Mouse (Mus musculus): ENCODE measurements around the gene Ccdc92b. TPM values are rescaled to one million over a fixed set of nuclear protein-coding genes. Genes with fewer than 3 reads are reported as not detected.

Ccdc92b gene
- polyA plus RNA-seq, 1 experiment from 2014 or later = 4.2 TPM

DNA sequence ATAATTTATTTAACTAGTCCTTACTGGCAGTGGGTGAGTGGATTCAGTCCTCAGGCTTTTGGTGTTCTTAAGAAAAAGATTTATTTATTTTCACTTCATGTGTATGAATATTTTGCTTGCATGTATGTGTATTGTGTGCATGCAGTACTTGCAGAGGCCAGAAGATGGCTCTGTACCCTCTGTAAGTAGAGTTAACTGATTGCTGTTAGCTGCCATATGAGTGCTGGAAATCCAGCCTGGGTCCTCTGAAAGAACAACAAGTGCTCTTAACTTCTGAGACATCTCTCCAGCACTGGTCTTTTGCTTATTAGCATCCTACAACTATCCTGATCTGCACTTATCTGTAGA is 21.4 kb upstream of the Ccdc92b start:
- H3K4me2 ChIP-seq (ENCODE audit: low read length) = no peak overlapping the region
- no peaks in the 10 kb centered on the region for H3K36me3 ChIP-seq (ENCODE audit: control insufficient read depth, insufficient read depth, low read length)
- no peaks in the 10 kb centered on the region for H3K4me1 ChIP-seq (ENCODE audit: control insufficient read depth, insufficient read depth, low read length)
- H3K9ac ChIP-seq (replicated peaks; ENCODE audit: low read length) = no peak overlapping the region
- no peak for ATAC-seq (ENCODE audit: low FRiP score, low TSS enrichment)
- H3K27me3 ChIP-seq (ENCODE audit: control insufficient read depth, insufficient read depth, low read length) = no peaks in the 10 kb centered on the region
- no peak overlapping the region for H3K4me3 ChIP-seq (replicated peaks; ENCODE audit: low read depth, low read length)
- no peaks in the 10 kb centered on the region; the same call in 1 of the 2 replicates for H3K9me3 ChIP-seq (ENCODE audit: control insufficient read depth, low read length)
- no peak overlapping the region for H3K27ac ChIP-seq (replicated peaks; ENCODE audit: low read depth, low read length)
- no peak for DNase-seq

GRCm38 (mm10) chr11:74602286-74602685 is 17.1 kb upstream of the Ccdc92b start:
- no peak overlapping the region for H3K4me3 ChIP-seq (replicated peaks; ENCODE audit: low read depth, low read length)
- no peak for ATAC-seq (ENCODE audit: low FRiP score, low TSS enrichment)
- no peaks in the 10 kb centered on the region for H3K4me1 ChIP-seq (ENCODE audit: control insufficient read depth, insufficient read depth, low read length)
- no peak overlapping the region for H3K4me2 ChIP-seq (ENCODE audit: low read length)
- DNase-seq = no peak
- WGBS = 93% methylated on average over 1 of the region's 1 CpGs
- no peak overlapping the region for H3K9ac ChIP-seq (replicated peaks; ENCODE audit: low read length)
- no peaks in the 10 kb centered on the region for H3K36me3 ChIP-seq (ENCODE audit: control insufficient read depth, insufficient read depth, low read length)
- H3K9me3 ChIP-seq (ENCODE audit: control insufficient read depth, low read length) = no peaks in the 10 kb centered on the region; the same call in 1 of the 2 replicates
- H3K27ac ChIP-seq (replicated peaks; ENCODE audit: low read depth, low read length) = no peak overlapping the region
- H3K27me3 ChIP-seq (ENCODE audit: control insufficient read depth, insufficient read depth, low read length) = no peaks in the 10 kb centered on the region

GRCm38 (mm10) chr11:74610068-74610467 is 9.3 kb upstream of the Ccdc92b start:
- Histone ChIP-seq H3K4me1 (ENCODE audit: control insufficient read depth, insufficient read depth, low read length) (no peaks in the 10 kb centered on the region), H3K27ac (replicated peaks; ENCODE audit: low read depth, low read length) (no peak overlapping the region), H3K4me3 (replicated peaks; ENCODE audit: low read depth, low read length) (peak overlapping the region; percentile 43; the same call in 1 of the 2 replicates), H3K9me3 (ENCODE audit: control insufficient read depth, low read length) (no peaks in the 10 kb centered on the region), H3K4me2 (ENCODE audit: low read length) (peak overlapping the region; percentile 85), H3K9ac (replicated peaks; ENCODE audit: low read length) (no peak overlapping the region), H3K27me3 (ENCODE audit: control insufficient read depth, insufficient read depth, low read length) (peaks cover 27% of the 10 kb centered on the region), H3K36me3 (ENCODE audit: control insufficient read depth, insufficient read depth, low read length) (no peaks in the 10 kb centered on the region)
- DNase-seq (no peak), ATAC-seq (ENCODE audit: low FRiP score, low TSS enrichment) (no peak)
- WGBS = 33% methylated on average over 5 of the region's 5 CpGs

DNA sequence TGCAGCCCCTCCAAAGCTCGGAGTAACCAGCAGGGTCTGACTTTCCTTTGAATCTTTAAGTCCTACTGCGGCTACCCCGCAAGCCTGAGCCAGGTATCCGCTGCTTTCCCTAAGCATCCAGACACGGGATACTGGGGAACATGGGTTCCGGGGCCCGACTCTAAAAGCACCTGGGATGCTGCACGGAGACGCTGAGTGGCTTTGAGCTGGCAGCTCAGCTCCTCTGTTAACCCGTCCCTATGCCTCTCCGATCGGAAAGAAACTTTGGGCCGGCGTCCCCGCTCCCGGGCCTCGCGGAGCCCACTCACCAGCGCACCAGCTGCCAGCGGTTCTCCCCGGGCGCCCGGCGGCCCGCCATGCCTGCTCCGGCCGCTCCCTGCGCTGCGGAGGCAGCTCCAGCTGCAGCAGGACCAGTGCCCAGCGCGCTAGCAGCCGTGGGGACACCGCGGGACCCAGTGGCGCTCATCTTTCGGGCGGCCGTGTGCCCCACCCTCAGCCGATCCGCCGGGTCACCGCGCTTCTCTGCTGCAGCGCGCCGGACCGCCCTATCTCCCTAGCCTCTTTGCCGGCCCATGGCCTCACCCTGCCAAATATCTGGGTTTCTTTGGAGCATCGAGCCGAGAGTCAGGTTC is 8.7 kb upstream of the Ccdc92b start, which contains the start of gene Rap1gap2:
Gene Rap1gap2 (minus strand): TSS at position 371 of the 632 bp plus-strand sequence.
- Histone ChIP-seq H3K27me3 (ENCODE audit: control insufficient read depth, insufficient read depth, low read length) (peaks cover 27% of the 10 kb centered on the region), H3K9me3 (ENCODE audit: control insufficient read depth, low read length) (no peaks in the 10 kb centered on the region), H3K4me2 (ENCODE audit: low read length) (peak within 1 kb of the TSS; percentile 85), H3K9ac (replicated peaks; ENCODE audit: low read length) (peak within 1 kb of the TSS; percentile 51), H3K27ac (replicated peaks; ENCODE audit: low read depth, low read length) (no peak within 1 kb of the TSS), H3K4me1 (ENCODE audit: control insufficient read depth, insufficient read depth, low read length) (no peaks in the 10 kb centered on the region), H3K4me3 (replicated peaks; ENCODE audit: low read depth, low read length) (peak within 1 kb of the TSS; percentile 43), H3K36me3 (ENCODE audit: control insufficient read depth, insufficient read depth, low read length) (no peaks in the 10 kb centered on the region)
- ATAC-seq (ENCODE audit: low FRiP score, low TSS enrichment) = no peak
- WGBS = 1% methylated on average over 50 of the region's 50 CpGs
- peak; percentile 69 for DNase-seq

DNA sequence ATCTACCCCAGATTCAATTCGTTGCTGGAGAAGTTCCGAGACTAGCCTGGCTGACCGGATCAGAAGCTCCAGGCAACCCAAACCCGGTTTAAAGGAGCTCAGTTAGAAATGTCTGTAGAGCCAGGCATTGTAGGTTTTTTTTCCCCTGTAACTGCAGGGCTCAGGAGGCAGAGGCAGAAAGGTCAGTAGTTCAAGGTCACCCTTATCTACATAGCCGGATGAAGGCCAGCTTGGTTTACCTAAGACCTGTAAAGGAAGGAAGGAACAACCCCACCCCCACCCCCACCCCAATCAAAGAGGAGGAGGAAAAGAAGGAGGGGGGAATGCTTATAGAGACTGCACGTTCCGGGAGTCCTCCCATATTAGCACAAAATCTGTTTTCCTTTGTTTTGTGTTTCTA is 8.0 kb upstream of the Ccdc92b start:
- 16% methylated on average over 7 of the region's 7 CpGs for WGBS
- peaks cover 27% of the 10 kb centered on the region for H3K27me3 ChIP-seq (ENCODE audit: control insufficient read depth, insufficient read depth, low read length)
- peak overlapping the region; percentile 85; the same call in 1 of the 2 replicates for H3K4me2 ChIP-seq (ENCODE audit: low read length)

GRCm38 (mm10) chr11:74613428-74613827 is 6.0 kb upstream of the Ccdc92b start:
- no peak overlapping the region for H3K9ac ChIP-seq (replicated peaks; ENCODE audit: low read length)
- DNase-seq = no peak
- no peaks in the 10 kb centered on the region for H3K9me3 ChIP-seq (ENCODE audit: control insufficient read depth, low read length)
- peaks cover 30% of the 10 kb centered on the region for H3K27me3 ChIP-seq (ENCODE audit: control insufficient read depth, insufficient read depth, low read length)
- no peak overlapping the region for H3K4me2 ChIP-seq (ENCODE audit: low read length)
- H3K4me3 ChIP-seq (replicated peaks; ENCODE audit: low read depth, low read length) = no peak overlapping the region
- no peaks in the 10 kb centered on the region for H3K4me1 ChIP-seq (ENCODE audit: control insufficient read depth, insufficient read depth, low read length)
- no peak overlapping the region for H3K27ac ChIP-seq (replicated peaks; ENCODE audit: low read depth, low read length)
- no peaks in the 10 kb centered on the region for H3K36me3 ChIP-seq (ENCODE audit: control insufficient read depth, insufficient read depth, low read length)
- no peak for ATAC-seq (ENCODE audit: low FRiP score, low TSS enrichment)
- 68% methylated on average over 4 of the region's 4 CpGs for WGBS

More for the DNA sequence above, 8.0 kb upstream of the Ccdc92b start:
- H3K36me3 ChIP-seq (ENCODE audit: control insufficient read depth, insufficient read depth, low read length) = no peaks in the 10 kb centered on the region
- no peak overlapping the region for H3K9ac ChIP-seq (replicated peaks; ENCODE audit: low read length)
- DNase-seq (no peak), ATAC-seq (ENCODE audit: low FRiP score, low TSS enrichment) (no peak)
- no peak overlapping the region for H3K27ac ChIP-seq (replicated peaks; ENCODE audit: low read depth, low read length)
- no peak overlapping the region for H3K4me3 ChIP-seq (replicated peaks; ENCODE audit: low read depth, low read length)
- no peaks in the 10 kb centered on the region for H3K4me1 ChIP-seq (ENCODE audit: control insufficient read depth, insufficient read depth, low read length)
- H3K9me3 ChIP-seq (ENCODE audit: control insufficient read depth, low read length) = no peaks in the 10 kb centered on the region

DNA sequence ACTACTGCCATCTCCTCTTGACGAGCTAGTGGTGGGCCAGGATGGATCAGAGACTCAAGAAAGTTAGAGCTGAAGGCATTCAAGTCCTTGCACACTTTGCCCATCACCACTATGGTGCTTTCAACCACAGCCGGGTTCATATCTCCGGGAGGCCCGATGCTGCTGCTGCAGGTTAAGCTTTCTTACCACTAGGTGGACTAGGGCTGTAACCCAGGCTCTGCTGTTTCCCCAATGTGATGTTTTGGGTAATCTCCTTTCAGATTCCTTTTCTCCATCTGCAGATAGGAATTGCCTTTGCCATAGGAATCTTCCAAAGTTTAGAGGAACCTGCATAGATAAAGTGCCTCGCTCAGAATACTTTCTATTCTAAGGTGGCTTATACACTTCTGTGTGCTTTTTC is 3.8 kb upstream of the Ccdc92b start:
- Histone ChIP-seq H3K36me3 (ENCODE audit: control insufficient read depth, insufficient read depth, low read length) (no peaks in the 10 kb centered on the region), H3K27ac (replicated peaks; ENCODE audit: low read depth, low read length) (no peak overlapping the region), H3K4me1 (ENCODE audit: control insufficient read depth, insufficient read depth, low read length) (peaks cover 6% of the 10 kb centered on the region; the same call in 1 of the 2 replicates), H3K4me2 (ENCODE audit: low read length) (no peak overlapping the region), H3K9me3 (ENCODE audit: control insufficient read depth, low read length) (no peaks in the 10 kb centered on the region), H3K9ac (replicated peaks; ENCODE audit: low read length) (no peak overlapping the region), H3K27me3 (ENCODE audit: control insufficient read depth, insufficient read depth, low read length) (peaks cover 23% of the 10 kb centered on the region), H3K4me3 (replicated peaks; ENCODE audit: low read depth, low read length) (no peak overlapping the region)
- no peak for ATAC-seq (ENCODE audit: low FRiP score, low TSS enrichment)
- WGBS = 58% methylated on average over 5 of the region's 5 CpGs
- DNase-seq = no peak

- WGBS = 1% methylated on average over 15 of the region's 16 CpGs
- DNase-seq = no peak
- Histone ChIP-seq H3K4me1 (ENCODE audit: control insufficient read depth, insufficient read depth, low read length) (peaks cover 6% of the 10 kb centered on the region; the same call in 1 of the 2 replicates), H3K4me3 (replicated peaks; ENCODE audit: low read depth, low read length) (peak overlapping the region; percentile 54), H3K9ac (replicated peaks; ENCODE audit: low read length) (peak overlapping the region; percentile 63), H3K36me3 (ENCODE audit: control insufficient read depth, insufficient read depth, low read length) (0 out of 2 replicates have a peak, but pooled peaks cover 4% of the 10 kb centered on the region), H3K27ac (replicated peaks; ENCODE audit: low read depth, low read length) (no peak overlapping the region), H3K27me3 (ENCODE audit: control insufficient read depth, insufficient read depth, low read length) (peaks cover 9% of the 10 kb centered on the region; the same call in 1 of the 2 replicates), H3K4me2 (ENCODE audit: low read length) (peak overlapping the region; percentile 66), H3K9me3 (ENCODE audit: control insufficient read depth, low read length) (no peaks in the 10 kb centered on the region)
- no peak; the same call in 1 of the 2 replicates for ATAC-seq (ENCODE audit: low FRiP score, low TSS enrichment)
Observed at GRCm38 (mm10) chr11:74619956-74620300, 523 bp downstream of the Ccdc92b start.
